Comparison of ENCODE assay signal across 8 mouse cellular contexts in genomic region chr1:170997756-170998655, GRCm38 (mm10). TPM values are rescaled to one million over a fixed set of nuclear protein-coding genes. Genes with fewer than 3 reads are reported as not detected.
A peak's percentile ranks its signal among the peaks of the same experiment; 100 is the strongest.
DNase-seq lines count a peak whose midpoint lies in the region; ATAC-seq and TF ChIP-seq lines count a peak whose summit lies in the region.

No protein-coding gene starts in this region.

- H3K4me3 ChIP-seq in brown adipose tissue, adult 24 weeks (ENCODE audit: insufficient read depth, low read depth, low read length): peak overlapping the region; percentile 1; the same call in 1 of the 2 replicates
- H3K4me3 ChIP-seq in kidney, embryonic 15.5 days (replicated peaks): peak overlapping the region; percentile 17
- peak overlapping the region; percentile 8 for H3K4me3 ChIP-seq in liver, adult 2 months (ENCODE audit: insufficient read depth, low read depth, low read length)

- no peak for ATAC-seq in kidney, embryonic 15.5 days (replicated peaks; ENCODE audit: low FRiP score)

- 61% methylated on average over 21 of the region's 21 CpGs for WGBS in kidney, embryonic 15.5 days
- WGBS in liver, adult 2 months: 53% methylated on average over 21 of the region's 21 CpGs

- DNase-seq in layer of hippocampus, adult 11-12 months (ENCODE audit: low spot score): peak; percentile 74
- no peak for DNase-seq in layer of hippocampus, adult 9-10 months (ENCODE audit: low spot score)
- DNase-seq in heart, adult 11 months: peak; percentile 98
- peak; percentile 41 for DNase-seq in liver, adult 2 months (ENCODE audit: extremely low read depth, low read depth, low spot score)
- DNase-seq in monocyte, adult 2 months (ENCODE audit: low read depth in 1 of 2, low spot score in 2 of 2): peak; percentile 49 to 68
- peak; percentile 25 for DNase-seq in thymus, postnatal 14 days

- H3K9me3 ChIP-seq in kidney, embryonic 15.5 days (replicated peaks): no peaks in the 10 kb centered on the region

- no peaks in the 10 kb centered on the region for H3K4me1 ChIP-seq in brown adipose tissue, adult 24 weeks (ENCODE audit: control insufficient read depth, insufficient read depth, insufficient read length, low read length)
- H3K4me1 ChIP-seq in kidney, embryonic 15.5 days: no peaks in the 10 kb centered on the region
- no peaks in the 10 kb centered on the region for H3K4me1 ChIP-seq in liver, adult 2 months (ENCODE audit: control insufficient read depth, insufficient read depth, low read length)

- peak overlapping the region; percentile 46 for H3K4me2 ChIP-seq in kidney, embryonic 15.5 days

- H3K27me3 ChIP-seq in kidney, embryonic 15.5 days: peaks cover 9% of the 10 kb centered on the region; the same call in 1 of the 2 replicates
- no peaks in the 10 kb centered on the region for H3K27me3 ChIP-seq in liver, adult 2 months (ENCODE audit: control insufficient read depth, insufficient read depth, low read length)

- no peak for TF ChIP-seq POLR2A in liver, adult 2 months (IDR thresholded peaks at IDR 0.05; ENCODE audit: extremely low read depth, insufficient read depth, low read length)

- H3K27ac ChIP-seq in brown adipose tissue, adult 24 weeks (replicated peaks; ENCODE audit: low read depth, low read length): peak overlapping the region; percentile 79
- H3K27ac ChIP-seq in kidney, embryonic 15.5 days: no peak overlapping the region
- H3K27ac ChIP-seq in liver, adult 2 months (replicated peaks; ENCODE audit: insufficient read depth, low read depth, low read length): no peak overlapping the region; the same call in 1 of the 2 replicates

- TF ChIP-seq CTCF in liver, adult 2 months (IDR thresholded peaks at IDR 0.05; ENCODE audit: low read depth, low read length): no peak

- H3K9ac ChIP-seq in kidney, embryonic 15.5 days: no peak overlapping the region
- 0 out of 2 replicates have a peak overlapping the region, but pooled peaks have one; percentile 2 for H3K9ac ChIP-seq in liver, adult 2 months (ENCODE audit: low read depth, low read length)

- H3K36me3 ChIP-seq in kidney, embryonic 15.5 days: no peaks in the 10 kb centered on the region
- H3K36me3 ChIP-seq in liver, adult 2 months (ENCODE audit: control insufficient read depth, insufficient read depth, low read length): no peaks in the 10 kb centered on the region

- no peaks in the 10 kb centered on the region for H3K79me2 ChIP-seq in liver, adult 2 months (ENCODE audit: control insufficient read depth, insufficient read depth, low read length)

RNA-seq across cellular contexts. Expression of gene Fcgr4, which starts 20.7 kb away (rescaled TPM):
- 2.2 and 3.9 TPM in 2 replicates for polyA plus RNA-seq in brown adipose tissue, adult 24 weeks (2012; ENCODE audit: insufficient read depth, insufficient read length, missing spikeins)
- 1.2 and 1.3 TPM in 2 replicates for polyA plus RNA-seq in kidney, embryonic 15.5 days (2015; fragmentation: Nextera tagmentation; extraction: Ambion mirVana)
- 8.4 and 10.3 TPM in 2 replicates for total RNA-seq in liver, adult 2 months (2014; rRNA removed)
- polyA plus RNA-seq in liver, adult 2 months (2012; rRNA removed): 3.1 and 4.5 TPM in 2 replicates

RNA-seq across cellular contexts. Expression of gene Fcgr2b, which starts 21.7 kb away (rescaled TPM):
- polyA plus RNA-seq in brown adipose tissue, adult 24 weeks (2012; ENCODE audit: insufficient read depth, insufficient read length, missing spikeins): 11.0 and 11.9 TPM in 2 replicates
- 1.8 and 2.8 TPM in 2 replicates for polyA plus RNA-seq in kidney, embryonic 15.5 days (2015; fragmentation: Nextera tagmentation; extraction: Ambion mirVana)
- 56.6 and 68.7 TPM in 2 replicates for total RNA-seq in liver, adult 2 months (2014; rRNA removed)
- polyA plus RNA-seq in liver, adult 2 months (2012; rRNA removed): 18.6 and 34.9 TPM in 2 replicates
